Mouse (Mus musculus): ENCODE results near the gene Limch1.

Gene Limch1

GRCm38 (mm10) chr5:67101793-67102600 lies 356.4 kb downstream of the Limch1 start:
- DNase-seq (ENCODE audit: low spot score), result peak; percentile 41

DNA sequence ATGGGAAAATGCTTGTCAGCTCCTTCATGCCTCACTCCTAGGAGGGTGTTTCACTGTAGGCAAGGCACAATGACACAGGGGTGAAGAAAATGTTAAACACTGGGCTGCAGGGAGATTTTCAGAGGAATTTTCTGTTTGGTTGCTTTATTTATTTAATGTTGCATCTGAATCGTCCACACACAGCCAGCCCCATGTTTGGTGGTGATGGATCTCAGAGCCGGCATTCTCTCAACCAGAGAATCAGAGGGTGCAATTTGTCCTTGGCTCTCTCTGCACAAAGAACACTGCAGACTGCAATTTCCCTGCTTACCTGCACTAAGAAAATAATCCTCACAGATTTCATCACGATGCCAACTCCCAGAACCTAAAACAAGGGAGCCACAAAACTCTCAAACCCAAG lies 357.4 kb downstream of the Limch1 start:
- no peak for DNase-seq (ENCODE audit: low spot score)

DNA sequence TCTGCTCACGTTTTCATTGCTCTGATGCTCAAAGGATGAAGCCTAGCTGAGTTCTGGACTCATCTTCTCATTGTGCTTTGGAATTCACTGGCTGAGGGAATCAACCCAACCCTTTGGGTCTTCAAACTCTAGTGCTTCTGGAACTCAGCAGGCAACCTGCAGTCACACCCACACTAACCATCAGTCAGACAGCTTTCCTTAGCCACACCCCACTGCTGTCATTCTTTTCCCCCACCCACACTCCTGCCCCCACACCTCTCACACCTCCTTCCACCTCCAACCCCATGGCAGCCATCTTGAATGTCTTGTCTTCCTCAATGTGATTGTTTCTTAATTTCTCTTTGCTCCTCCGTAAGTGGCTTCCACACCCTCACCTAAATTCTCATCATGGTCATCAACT lies 360.6 kb downstream of the Limch1 start:
- no peak for DNase-seq (ENCODE audit: low spot score)

All from MN1 (cell line).